Mouse (Mus musculus): ENCODE measurements around the gene Olfr1225. TPM values are rescaled to one million over a fixed set of nuclear protein-coding genes. Genes with fewer than 3 reads are reported as not detected.
"Not testable (repeated sequence)": the region's sequence is repeated elsewhere in the genome, so short reads cannot be mapped to it uniquely, and the experiment has no call there.

Olfr1225 gene
- not detected in 2 replicates for polyA plus RNA-seq (2015; fragmentation: Nextera tagmentation; extraction: Ambion mirVana)

DNA sequence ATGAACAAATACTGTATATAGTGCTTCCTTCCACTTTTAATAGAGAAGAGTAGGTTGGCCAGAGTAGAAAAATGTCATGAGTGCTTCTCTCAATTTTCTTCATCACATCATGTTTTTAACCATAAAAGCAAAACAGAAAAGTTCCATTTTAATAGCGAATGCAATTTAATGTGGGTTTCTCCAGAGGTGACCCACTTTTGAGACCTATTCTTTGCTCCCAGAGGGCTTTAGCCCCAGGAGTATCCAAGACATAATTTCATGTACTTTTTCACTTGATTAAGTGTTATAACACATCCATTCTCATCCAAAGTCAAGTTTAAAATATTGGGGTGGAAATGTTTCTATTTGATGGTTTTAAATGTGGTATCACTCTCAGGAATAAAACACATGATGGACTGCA is at the start of gene Olfr1225:
Gene Olfr1225, minus strand, starts transcription at position 101 of the 400 bp plus-strand sequence.
- no peaks in the 10 kb centered on the region for H3K9me3 ChIP-seq
- no peak for ATAC-seq (ENCODE audit: extremely low read depth, insufficient number of reproducible peaks, low FRiP score, low TSS enrichment)
- no peaks in the 10 kb centered on the region for H3K36me3 ChIP-seq
- H3K27ac ChIP-seq (replicated peaks): no peak within 1 kb of the TSS
- no peaks in the 10 kb centered on the region for H3K27me3 ChIP-seq (replicated peaks)
- no peak within 1 kb of the TSS for H3K9ac ChIP-seq
- H3K4me3 ChIP-seq: no peak within 1 kb of the TSS
- 77% methylated on average over 1 of the region's 1 CpGs for WGBS
- no peak within 1 kb of the TSS for H3K4me2 ChIP-seq
- H3K4me1 ChIP-seq: no peaks in the 10 kb centered on the region

GRCm38 (mm10) chr2:89199948-89200347 is 25.5 kb upstream of the Olfr1225 start, which contains the start of gene Olfr1226:
Gene Olfr1226 (minus strand): TSS chr2:89200048.
- Histone ChIP-seq H3K4me1 (no peaks in the 10 kb centered on the region), H3K4me3 (no peak within 1 kb of the TSS), H3K36me3 (no peaks in the 10 kb centered on the region), H3K4me2 (no peak within 1 kb of the TSS), H3K27me3 (replicated peaks) (no peaks in the 10 kb centered on the region), H3K9ac (no peak within 1 kb of the TSS), H3K27ac (replicated peaks) (no peak within 1 kb of the TSS), H3K9me3 (no peaks in the 10 kb centered on the region)
- ATAC-seq (ENCODE audit: extremely low read depth, insufficient number of reproducible peaks, low FRiP score, low TSS enrichment): no peak
- 55% methylated on average over 2 of the region's 2 CpGs for WGBS

DNA sequence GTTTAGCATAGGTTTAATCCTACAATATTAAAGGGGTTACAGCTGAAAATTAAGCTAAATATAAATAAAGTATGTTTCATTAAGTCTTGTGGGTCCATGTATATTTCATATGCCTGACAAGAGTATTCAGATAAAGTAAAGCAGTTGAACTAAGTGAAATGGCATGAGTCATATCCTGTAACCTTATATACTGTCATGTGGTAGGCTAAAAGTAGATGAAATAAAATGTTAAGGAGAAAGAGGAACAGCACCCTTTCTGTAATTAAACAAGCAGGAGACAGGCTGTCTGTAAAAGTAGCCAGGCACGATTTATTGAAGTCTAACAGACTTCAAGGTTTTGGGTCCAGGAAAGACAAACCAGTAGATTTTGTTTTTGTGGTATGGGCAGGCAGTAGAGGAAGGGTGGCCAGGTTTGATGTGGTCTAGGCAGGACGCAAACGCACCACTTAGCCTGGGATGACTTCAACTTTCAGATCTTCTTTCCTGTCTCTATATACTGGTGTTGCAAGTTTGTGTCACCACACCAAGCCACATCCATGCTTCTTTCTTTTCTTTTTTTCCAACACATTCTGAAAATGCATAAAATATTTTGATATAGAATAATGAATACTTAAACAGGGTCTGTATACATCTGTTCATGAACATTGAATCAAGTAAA is 22.0 kb upstream of the Olfr1225 start:
- 81% methylated on average over 3 of the region's 3 CpGs for WGBS

GRCm38 (mm10) chr2:89164711-89165110 is 9.8 kb downstream of the Olfr1225 start:
- ATAC-seq (ENCODE audit: extremely low read depth, insufficient number of reproducible peaks, low FRiP score, low TSS enrichment); H3K27ac ChIP-seq (replicated peaks); H3K36me3 ChIP-seq; H3K4me3 ChIP-seq; H3K4me2 ChIP-seq; H3K27me3 ChIP-seq (replicated peaks); H3K9ac ChIP-seq; H3K9me3 ChIP-seq; H3K4me1 ChIP-seq: not testable (repeated sequence)
- 72% methylated on average over 4 of the region's 4 CpGs for WGBS

More for the DNA sequence above, 22.0 kb upstream of the Olfr1225 start:
- Histone ChIP-seq H3K36me3 (no peaks in the 10 kb centered on the region), H3K4me2 (no peak overlapping the region), H3K4me3 (no peak overlapping the region), H3K27me3 (replicated peaks) (no peaks in the 10 kb centered on the region), H3K9ac (no peak overlapping the region), H3K27ac (replicated peaks) (no peak overlapping the region), H3K4me1 (no peaks in the 10 kb centered on the region), H3K9me3 (no peaks in the 10 kb centered on the region)
- no peak for ATAC-seq (ENCODE audit: extremely low read depth, insufficient number of reproducible peaks, low FRiP score, low TSS enrichment)

- H3K27me3 ChIP-seq (replicated peaks); H3K9me3 ChIP-seq; ATAC-seq (ENCODE audit: extremely low read depth, insufficient number of reproducible peaks, low FRiP score, low TSS enrichment); H3K9ac ChIP-seq; H3K4me3 ChIP-seq; H3K4me2 ChIP-seq; H3K36me3 ChIP-seq; H3K4me1 ChIP-seq; H3K27ac ChIP-seq (replicated peaks): not testable (repeated sequence)
- 81% methylated on average over 8 of the region's 8 CpGs for WGBS
Measured at GRCm38 (mm10) chr2:89163991-89164390, 10.5 kb downstream of the Olfr1225 start, which contains the start of gene Olfr1224-ps1. Gene Olfr1224-ps1 (minus strand): TSS chr2:89164091.

GRCm38 (mm10) chr2:89151460-89151859 is 23.0 kb downstream of the Olfr1225 start, which contains the start of gene Olfr1223:
Gene Olfr1223 (minus strand): TSS chr2:89151560.
- Histone ChIP-seq H3K9ac (no peak within 1 kb of the TSS), H3K4me2 (no peak within 1 kb of the TSS), H3K27ac (replicated peaks) (no peak within 1 kb of the TSS), H3K36me3 (no peaks in the 10 kb centered on the region), H3K4me3 (no peak within 1 kb of the TSS), H3K9me3 (no peaks in the 10 kb centered on the region), H3K4me1 (no peaks in the 10 kb centered on the region), H3K27me3 (replicated peaks) (no peaks in the 10 kb centered on the region)
- WGBS: 45% methylated on average over 1 of the region's 1 CpGs
- no peak for ATAC-seq (ENCODE audit: extremely low read depth, insufficient number of reproducible peaks, low FRiP score, low TSS enrichment)

GRCm38 (mm10) chr2:89132954-89133353 is 41.5 kb downstream of the Olfr1225 start, which contains the start of gene Olfr1222:
Gene Olfr1222 (minus strand): TSS chr2:89133054.
- Histone ChIP-seq H3K4me2 (no peak within 1 kb of the TSS), H3K4me3 (no peak within 1 kb of the TSS), H3K27me3 (replicated peaks) (no peaks in the 10 kb centered on the region), H3K27ac (replicated peaks) (no peak within 1 kb of the TSS), H3K4me1 (no peaks in the 10 kb centered on the region), H3K9ac (no peak within 1 kb of the TSS), H3K36me3 (no peaks in the 10 kb centered on the region), H3K9me3 (no peaks in the 10 kb centered on the region)
- ATAC-seq (ENCODE audit: extremely low read depth, insufficient number of reproducible peaks, low FRiP score, low TSS enrichment): no peak
- 24% methylated on average over 3 of the region's 3 CpGs for WGBS

Other genes starting within 250 kb of the Olfr1225 start
- not detected in 2 replicates for gene Olfr1211, start 236.6 kb downstream of the Olfr1225 start, polyA plus RNA-seq (2015; fragmentation: Nextera tagmentation; extraction: Ambion mirVana)
- not detected in 2 replicates for gene Olfr1212, start 220.7 kb downstream of the Olfr1225 start, polyA plus RNA-seq (2015; fragmentation: Nextera tagmentation; extraction: Ambion mirVana)
- gene Gm13762, start 194.4 kb downstream of the Olfr1225 start, polyA plus RNA-seq (2015; fragmentation: Nextera tagmentation; extraction: Ambion mirVana): not detected in 2 replicates
- not detected in 2 replicates for gene Olfr1214, start 182.0 kb downstream of the Olfr1225 start, polyA plus RNA-seq (2015; fragmentation: Nextera tagmentation; extraction: Ambion mirVana)
- not detected in 2 replicates for gene Olfr1215, start 167.7 kb downstream of the Olfr1225 start, polyA plus RNA-seq (2015; fragmentation: Nextera tagmentation; extraction: Ambion mirVana)
- not detected in 2 replicates for gene Olfr1216, start 156.3 kb downstream of the Olfr1225 start, polyA plus RNA-seq (2015; fragmentation: Nextera tagmentation; extraction: Ambion mirVana)
- gene Olfr1217, start 142.6 kb downstream of the Olfr1225 start, polyA plus RNA-seq (2015; fragmentation: Nextera tagmentation; extraction: Ambion mirVana): not detected in 2 replicates
- gene Olfr1218, start 113.5 kb downstream of the Olfr1225 start, polyA plus RNA-seq (2015; fragmentation: Nextera tagmentation; extraction: Ambion mirVana): not detected in 2 replicates
- not detected in 2 replicates for gene Olfr1219, start 91.2 kb downstream of the Olfr1225 start, polyA plus RNA-seq (2015; fragmentation: Nextera tagmentation; extraction: Ambion mirVana)
- gene Olfr1220, start 67.8 kb downstream of the Olfr1225 start, polyA plus RNA-seq (2015; fragmentation: Nextera tagmentation; extraction: Ambion mirVana): not detected in 2 replicates
- gene Olfr1221, start 57.4 kb downstream of the Olfr1225 start, polyA plus RNA-seq (2015; fragmentation: Nextera tagmentation; extraction: Ambion mirVana): not detected in 2 replicates
- not detected in 2 replicates for gene Olfr1222, start 41.6 kb downstream of the Olfr1225 start, polyA plus RNA-seq (2015; fragmentation: Nextera tagmentation; extraction: Ambion mirVana)
- gene Olfr1223, start 23.1 kb downstream of the Olfr1225 start, polyA plus RNA-seq (2015; fragmentation: Nextera tagmentation; extraction: Ambion mirVana): not detected in 2 replicates
- gene Olfr1224-ps1, start 10.6 kb downstream of the Olfr1225 start, polyA plus RNA-seq (2015; fragmentation: Nextera tagmentation; extraction: Ambion mirVana): not detected in 2 replicates
- not detected in 2 replicates for gene Olfr1226, start 25.4 kb upstream of the Olfr1225 start, polyA plus RNA-seq (2015; fragmentation: Nextera tagmentation; extraction: Ambion mirVana)
- not detected in 2 replicates for gene Olfr1228, start 79.4 kb upstream of the Olfr1225 start, polyA plus RNA-seq (2015; fragmentation: Nextera tagmentation; extraction: Ambion mirVana)
- not detected in 2 replicates for gene Olfr1229, start 113.3 kb upstream of the Olfr1225 start, polyA plus RNA-seq (2015; fragmentation: Nextera tagmentation; extraction: Ambion mirVana)
- not detected in 2 replicates for gene Olfr1230, start 122.6 kb upstream of the Olfr1225 start, polyA plus RNA-seq (2015; fragmentation: Nextera tagmentation; extraction: Ambion mirVana)
- not detected in 2 replicates for gene Olfr1231, start 132.4 kb upstream of the Olfr1225 start, polyA plus RNA-seq (2015; fragmentation: Nextera tagmentation; extraction: Ambion mirVana)
- gene Olfr1232, start 155.0 kb upstream of the Olfr1225 start, polyA plus RNA-seq (2015; fragmentation: Nextera tagmentation; extraction: Ambion mirVana): not detected in 2 replicates
- gene Olfr1233, start 167.7 kb upstream of the Olfr1225 start, polyA plus RNA-seq (2015; fragmentation: Nextera tagmentation; extraction: Ambion mirVana): not detected in 2 replicates
- not detected in 2 replicates for gene Olfr1234, start 190.2 kb upstream of the Olfr1225 start, polyA plus RNA-seq (2015; fragmentation: Nextera tagmentation; extraction: Ambion mirVana)
- gene Olfr1238, start 235.0 kb upstream of the Olfr1225 start, polyA plus RNA-seq (2015; fragmentation: Nextera tagmentation; extraction: Ambion mirVana): not detected in 2 replicates
- not detected in 2 replicates for gene Olfr1239, start 245.7 kb upstream of the Olfr1225 start, polyA plus RNA-seq (2015; fragmentation: Nextera tagmentation; extraction: Ambion mirVana)

Data from heart, embryonic 13.5 days (tissue).